Mouse (Mus musculus): ENCODE data around the gene Krcc1. TPM values are rescaled to one million over a fixed set of nuclear protein-coding genes. Genes with fewer than 3 reads are reported as not detected.
"Not testable (repeated sequence)": the region's sequence is repeated elsewhere in the genome, so short reads cannot be mapped to it uniquely, and the experiment has no call there.

The Krcc1 gene
- total RNA-seq, 2 experiments from 2014 or later: 21.8 to 42.4 TPM

GRCm38 (mm10) chr6:71260051-71260640 is 11.3 kb upstream of the Krcc1 start:
- no peak for ATAC-seq (replicated peaks; ENCODE audit: low FRiP score, poor library complexity, severe bottlenecking)

GRCm38 (mm10) chr6:71261060-71261459 is 10.4 kb upstream of the Krcc1 start:
- no peak for ATAC-seq (replicated peaks; ENCODE audit: low FRiP score, poor library complexity, severe bottlenecking)

DNA sequence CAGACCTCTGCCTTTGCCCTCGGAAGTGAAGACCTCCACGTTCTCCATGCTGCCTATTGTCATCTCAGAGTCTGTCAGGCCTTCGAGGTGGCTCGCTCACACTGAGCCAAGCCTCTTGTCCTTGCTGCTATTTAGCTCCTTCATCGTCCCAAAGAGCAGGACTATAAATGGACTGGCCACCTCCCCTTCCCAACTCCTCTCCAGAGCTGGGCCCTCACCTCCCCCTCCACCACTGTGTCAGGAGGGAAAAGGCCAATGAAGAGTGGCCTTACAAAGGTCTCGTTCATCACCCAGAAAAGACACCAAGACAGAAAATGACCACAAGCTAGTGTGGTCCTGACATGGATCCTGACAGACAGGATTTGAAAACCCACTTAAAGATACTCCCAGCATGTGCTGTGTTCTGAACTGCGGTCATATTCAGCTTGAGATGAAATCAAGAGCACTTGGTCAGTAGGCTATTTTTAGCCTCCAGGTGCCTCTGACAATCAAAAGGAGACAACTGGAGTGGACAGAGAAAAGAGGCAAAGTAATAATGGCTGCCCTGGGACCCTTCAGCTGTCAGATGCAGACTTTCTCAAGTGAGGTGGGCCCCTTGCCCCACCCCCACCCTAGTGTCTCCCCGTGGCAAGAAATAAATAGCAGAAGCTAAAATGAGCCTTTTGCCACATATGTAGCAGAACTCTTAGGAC is 9.2 kb upstream of the Krcc1 start:
- no peak for ATAC-seq (replicated peaks; ENCODE audit: low FRiP score, poor library complexity, severe bottlenecking)

DNA sequence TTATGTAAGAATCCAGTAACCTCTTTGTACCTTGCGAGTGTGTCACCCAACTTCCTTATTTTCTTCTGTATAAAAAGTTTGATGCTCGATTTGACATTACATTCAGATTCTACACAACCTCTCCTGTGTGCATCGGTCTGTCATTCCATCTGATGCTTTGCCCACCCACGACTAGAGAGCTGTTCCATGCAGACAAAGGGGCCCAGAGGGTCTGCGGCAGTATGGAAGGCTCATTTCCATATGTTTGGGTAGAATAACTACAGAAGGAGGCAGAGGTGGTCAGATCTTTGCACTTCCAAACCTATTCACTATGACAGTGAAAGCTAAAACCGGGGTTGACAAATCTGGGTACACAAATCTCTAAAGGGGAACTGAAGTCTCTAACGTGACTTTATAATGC is 3.9 kb upstream of the Krcc1 start:
- ATAC-seq (replicated peaks; ENCODE audit: low FRiP score, poor library complexity, severe bottlenecking): not testable (repeated sequence)

GRCm38 (mm10) chr6:71268929-71269685 is 2.4 kb upstream of the Krcc1 start:
- no peak for ATAC-seq (replicated peaks; ENCODE audit: low FRiP score, poor library complexity, severe bottlenecking)

DNA sequence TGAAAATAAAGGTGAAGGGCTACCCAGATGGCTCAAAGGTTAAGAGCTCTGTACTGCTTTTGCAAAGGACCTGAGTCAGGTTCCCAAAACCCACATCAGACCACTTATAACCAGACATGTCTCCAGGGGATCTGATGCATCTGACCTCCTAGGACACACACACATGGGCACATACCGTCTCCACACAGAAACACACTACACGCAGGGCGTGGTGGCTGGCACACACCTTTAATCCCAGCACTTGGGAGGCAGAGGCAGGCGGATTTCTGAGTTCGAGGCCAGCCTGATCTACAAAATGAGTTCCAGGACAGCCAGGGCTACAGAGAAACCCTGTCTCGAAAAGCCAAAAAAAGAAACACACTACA is 1.8 kb upstream of the Krcc1 start:
- ATAC-seq (replicated peaks; ENCODE audit: low FRiP score, poor library complexity, severe bottlenecking): not testable (repeated sequence)

- peak; percentile 56 for ATAC-seq (replicated peaks; ENCODE audit: low FRiP score, poor library complexity, severe bottlenecking)
Measured at GRCm38 (mm10) chr6:71270301-71271056, 998 bp upstream of the Krcc1 start.

DNA sequence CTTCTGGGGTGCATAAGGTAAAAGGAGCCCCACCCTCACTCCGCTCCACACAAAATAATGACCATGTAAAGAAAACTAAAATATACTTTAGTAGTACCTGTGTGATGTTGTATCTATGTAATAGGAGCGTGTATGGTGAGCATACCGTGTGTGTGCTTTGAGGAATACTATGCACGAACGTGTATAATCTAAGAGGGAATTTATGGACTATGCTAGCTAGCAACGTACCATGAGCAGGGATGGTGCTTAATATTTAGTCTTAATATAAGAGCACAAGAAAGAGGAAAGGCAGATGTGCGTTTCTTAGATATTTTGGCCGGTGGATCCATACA is 454 bp upstream of the Krcc1 start:
- peak; percentile 32 for ATAC-seq (replicated peaks; ENCODE audit: low FRiP score, poor library complexity, severe bottlenecking)

DNA sequence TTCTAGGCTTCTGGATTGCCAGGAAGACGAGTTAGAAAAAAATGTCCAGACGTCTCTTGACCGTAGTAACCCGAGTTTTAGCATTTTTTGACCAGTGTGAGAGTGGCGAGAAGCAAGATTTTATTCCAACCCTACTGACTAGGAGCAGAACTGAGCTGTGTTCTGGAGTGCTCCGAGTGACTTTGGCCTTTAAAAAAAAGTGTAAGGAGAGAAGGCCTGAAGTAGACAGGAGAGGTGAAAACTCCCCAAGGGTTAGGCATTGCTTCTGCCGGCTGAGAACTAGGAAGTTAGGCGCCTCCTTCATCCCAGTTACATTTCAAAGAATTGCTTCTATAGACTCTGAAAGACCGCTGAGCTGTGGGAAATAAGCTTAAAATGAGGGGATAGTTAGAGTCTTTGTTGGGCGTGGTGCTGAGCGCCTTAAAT is 852 bp downstream of the Krcc1 start:
- peak; percentile 17; the same call in 1 of the 2 replicates for ATAC-seq (replicated peaks; ENCODE audit: low FRiP score, poor library complexity, severe bottlenecking)

DNA sequence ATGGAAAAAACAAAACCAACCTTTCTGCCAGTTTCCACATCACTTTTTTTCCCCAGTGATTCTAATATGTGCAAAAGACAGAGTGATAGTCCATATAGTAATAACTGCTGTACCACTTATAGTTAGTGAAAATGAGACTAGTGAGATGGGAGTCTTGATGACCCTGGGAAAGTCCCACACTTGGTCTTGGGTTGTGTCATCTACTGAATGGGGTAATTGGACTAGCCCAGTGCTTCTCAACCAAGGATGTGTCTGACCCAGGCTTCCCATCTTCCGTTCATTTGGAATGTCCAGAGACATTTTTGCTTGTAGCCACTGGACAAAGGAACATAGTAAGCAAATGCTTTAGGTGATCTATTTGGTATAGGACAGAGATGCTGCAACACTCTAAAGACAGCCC is 2.2 kb downstream of the Krcc1 start:
- no peak for ATAC-seq (replicated peaks; ENCODE audit: low FRiP score, poor library complexity, severe bottlenecking)

DNA sequence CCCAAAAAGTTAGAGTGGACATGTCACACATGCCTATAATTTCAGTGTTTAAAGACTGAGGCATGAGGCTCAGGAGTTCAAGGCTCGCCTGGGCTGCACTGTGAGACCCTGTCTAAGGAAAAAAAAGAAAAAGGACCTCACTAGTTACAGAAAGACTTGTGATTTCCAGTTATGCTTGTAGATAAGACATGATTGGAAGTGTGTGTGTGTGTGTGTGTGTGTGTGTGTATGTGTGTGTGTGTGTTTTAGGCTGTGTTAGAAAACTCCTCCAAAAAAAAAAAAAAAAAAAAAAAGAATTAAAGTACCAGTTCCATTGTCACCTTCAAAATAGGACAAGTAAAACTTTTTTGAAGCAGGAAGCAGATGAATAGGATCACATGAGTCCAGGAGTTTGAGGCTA is 3.1 kb downstream of the Krcc1 start:
- no peak for ATAC-seq (replicated peaks; ENCODE audit: low FRiP score, poor library complexity, severe bottlenecking)

DNA sequence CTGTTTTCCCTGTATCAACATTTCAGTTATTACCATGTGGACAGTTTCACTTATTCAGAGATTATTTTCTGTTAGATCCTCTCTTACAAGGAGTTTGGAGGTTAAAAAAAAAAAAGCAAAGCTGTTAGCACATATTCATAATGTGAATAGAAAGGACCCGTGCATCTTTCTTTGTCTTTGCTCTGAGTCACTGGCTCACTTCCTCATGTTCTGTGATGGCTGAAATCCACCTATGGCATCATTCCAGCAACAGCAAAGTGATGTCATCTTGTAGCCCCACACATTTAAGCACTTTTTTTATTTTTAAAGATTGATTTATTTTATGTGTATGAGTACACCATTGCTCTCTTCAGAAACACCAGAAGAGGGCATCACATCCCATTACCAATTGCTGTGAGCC is 7.9 kb downstream of the Krcc1 start:
- ATAC-seq (replicated peaks; ENCODE audit: low FRiP score, poor library complexity, severe bottlenecking): no peak

DNA sequence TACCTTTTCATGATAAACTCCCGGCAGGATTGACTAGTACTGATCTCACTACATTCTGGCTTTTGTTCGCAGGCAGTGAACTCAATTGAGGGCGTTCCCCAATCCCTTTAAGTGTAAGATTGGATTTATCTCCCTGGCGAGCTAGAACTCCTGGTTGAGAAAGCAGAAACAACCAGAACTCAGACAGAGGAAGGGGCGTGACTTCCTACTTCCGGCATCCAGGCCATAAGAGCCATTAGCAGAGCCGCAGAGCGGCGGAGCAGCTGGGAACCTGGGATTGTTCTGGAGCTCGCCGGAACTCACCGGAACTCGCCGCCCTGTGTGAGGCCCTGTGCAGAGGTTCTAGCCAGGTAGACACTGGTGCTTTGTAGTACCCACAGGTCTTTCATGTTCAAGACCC is 22.0 kb downstream of the Krcc1 start:
- ATAC-seq (replicated peaks; ENCODE audit: low FRiP score, poor library complexity, severe bottlenecking): no peak

- no peak for ATAC-seq (replicated peaks; ENCODE audit: low FRiP score, poor library complexity, severe bottlenecking)
Measured at GRCm38 (mm10) chr6:71295303-71295702, 23.8 kb downstream of the Krcc1 start.

DNA sequence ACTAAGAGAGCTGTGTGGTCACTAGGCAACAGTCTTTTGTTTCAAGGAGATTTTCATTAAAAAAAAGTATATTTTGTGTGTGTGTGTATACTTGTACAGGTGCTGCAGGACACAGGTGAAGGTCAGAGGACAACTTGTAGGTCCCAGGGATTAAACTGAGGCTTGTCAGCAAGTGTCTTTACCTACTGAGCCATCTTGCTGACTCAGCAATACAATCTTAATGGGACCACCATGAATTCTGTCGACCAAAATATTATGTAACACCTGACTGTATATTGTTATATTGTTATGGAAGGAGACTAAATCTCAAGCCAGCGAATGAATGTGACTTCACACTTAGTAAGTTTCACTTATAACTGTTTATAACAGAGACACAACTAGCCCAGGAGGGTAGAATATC is 26.6 kb downstream of the Krcc1 start:
- no peak for ATAC-seq (replicated peaks; ENCODE audit: low FRiP score, poor library complexity, severe bottlenecking)

GRCm38 (mm10) chr6:71298751-71299150 is 27.3 kb downstream of the Krcc1 start:
- no peak for ATAC-seq (replicated peaks; ENCODE audit: low FRiP score, poor library complexity, severe bottlenecking)

GRCm38 (mm10) chr6:71302097-71302731 is 30.7 kb downstream of the Krcc1 start:
- no peak for ATAC-seq (replicated peaks; ENCODE audit: low FRiP score, poor library complexity, severe bottlenecking)

- ATAC-seq (replicated peaks; ENCODE audit: low FRiP score, poor library complexity, severe bottlenecking): no peak
Measured at GRCm38 (mm10) chr6:71307486-71307885, 36.0 kb downstream of the Krcc1 start.

DNA sequence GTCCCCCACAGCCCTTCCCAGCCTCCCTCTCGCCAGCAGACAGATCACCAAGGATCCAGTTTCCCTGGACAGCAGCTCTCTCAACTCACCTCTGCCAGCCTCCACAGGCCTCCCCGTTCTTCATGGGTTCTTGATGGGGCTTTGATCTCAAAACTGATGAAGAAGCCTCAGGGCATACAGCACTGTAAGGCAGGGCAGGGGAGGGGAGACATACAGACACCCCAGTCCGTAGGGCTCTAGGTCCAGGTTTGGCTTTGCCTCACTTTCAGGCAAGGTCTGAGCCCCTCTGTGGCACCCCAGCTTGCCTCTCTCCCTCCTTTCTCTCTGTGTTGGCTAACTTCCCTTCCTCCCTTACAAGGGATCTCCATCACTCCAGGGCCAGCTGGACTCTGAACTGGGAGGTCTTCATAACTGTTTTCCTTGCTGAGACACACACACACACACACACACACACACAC is 50.4 kb downstream of the Krcc1 start, which contains the start of gene Smyd1:
Smyd1 (minus strand) TSS at position 408 of the 458 bp plus-strand sequence.
- no peak for ATAC-seq (replicated peaks; ENCODE audit: low FRiP score, poor library complexity, severe bottlenecking)

GRCm38 (mm10) chr6:71322491-71322921 is 51.0 kb downstream of the Krcc1 start, which contains the start of gene Cd8b1:
Gene Cd8b1 (plus strand): TSS chr6:71322788.
- no peak for ATAC-seq (replicated peaks; ENCODE audit: low FRiP score, poor library complexity, severe bottlenecking)
